Mouse (Mus musculus): ENCODE results near the gene Col19a1. TPM values are rescaled to one million over a fixed set of nuclear protein-coding genes. Genes with fewer than 3 reads are reported as not detected.
A peak's percentile ranks its signal among the peaks of the same experiment; 100 is the strongest.

Gene Col19a1
- polyA plus RNA-seq, 1 experiment from 2014 or later: 0.45 TPM

DNA sequence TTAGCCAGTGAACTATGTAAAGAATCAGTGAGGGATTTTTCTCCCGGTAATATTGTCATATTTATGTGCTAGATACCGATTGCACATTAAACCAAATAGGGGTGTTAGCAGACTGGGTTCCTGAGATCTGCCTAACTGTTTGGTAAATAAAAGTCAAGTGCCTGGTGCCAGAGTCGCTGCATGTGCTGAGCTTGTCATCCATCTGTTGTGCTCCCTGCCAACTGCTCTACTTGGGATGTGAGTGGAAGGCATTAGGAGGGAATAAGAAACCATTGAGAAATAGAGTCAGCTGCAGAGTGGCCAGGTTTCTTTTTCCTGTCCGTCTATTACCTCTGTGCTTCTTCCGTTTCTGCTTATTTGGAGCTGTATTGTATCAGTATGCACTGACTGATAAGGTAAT is 71.9 kb downstream of the Col19a1 start:
- no peak for DNase-seq (ENCODE audit: low spot score)
- Histone ChIP-seq H3K36me3 (replicated peaks; ENCODE audit: control insufficient read depth, insufficient read depth, low read depth, low read length) (no peaks in the 10 kb centered on the region), H3K4me3 (ENCODE audit: low read depth, low read length) (no peak overlapping the region), H3K4me2 (ENCODE audit: low read depth, low read length) (no peak overlapping the region), H3K27me3 (ENCODE audit: control insufficient read depth, insufficient read depth, low read length) (no peaks in the 10 kb centered on the region), H3K9me3 (replicated peaks; ENCODE audit: control insufficient read depth, low read length) (no peaks in the 10 kb centered on the region), H3K4me1 (ENCODE audit: control insufficient read depth, insufficient read depth, low read length) (no peaks in the 10 kb centered on the region), H3K27ac (replicated peaks; ENCODE audit: low read depth, low read length) (no peak overlapping the region), H3K9ac (replicated peaks; ENCODE audit: low read length) (no peak overlapping the region)
- ATAC-seq (replicated peaks; ENCODE audit: insufficient number of reproducible peaks, low FRiP score, low TSS enrichment, low read depth): no peak
- 88% methylated on average over 5 of the region's 5 CpGs for WGBS

DNA sequence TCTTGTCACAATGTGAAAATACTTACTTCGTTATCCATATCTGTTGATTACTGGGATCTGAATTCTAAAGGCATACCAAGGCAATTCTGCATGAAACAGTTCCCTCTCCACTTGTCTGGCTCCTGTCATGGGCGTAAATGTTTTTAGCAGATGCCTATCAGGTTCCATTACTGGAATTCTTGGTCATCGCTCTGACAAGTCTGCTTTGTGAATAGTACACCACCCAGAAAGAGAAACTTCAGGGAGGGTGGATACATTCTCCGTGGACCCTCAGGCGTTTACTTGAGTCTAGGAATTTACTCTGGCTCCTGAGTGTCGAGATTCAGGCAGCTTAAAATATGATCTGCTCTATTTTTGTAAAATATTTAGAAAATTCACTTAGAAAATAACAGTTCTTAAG is 75.7 kb downstream of the Col19a1 start:
- ATAC-seq (replicated peaks; ENCODE audit: insufficient number of reproducible peaks, low FRiP score, low TSS enrichment, low read depth): no peak
- no peak overlapping the region for H3K4me2 ChIP-seq (ENCODE audit: low read depth, low read length)
- H3K27me3 ChIP-seq (ENCODE audit: control insufficient read depth, insufficient read depth, low read length): no peaks in the 10 kb centered on the region
- H3K4me1 ChIP-seq (ENCODE audit: control insufficient read depth, insufficient read depth, low read length): no peaks in the 10 kb centered on the region
- no peaks in the 10 kb centered on the region for H3K36me3 ChIP-seq (replicated peaks; ENCODE audit: control insufficient read depth, insufficient read depth, low read depth, low read length)
- peak; percentile 52 for DNase-seq (ENCODE audit: low spot score)
- H3K9ac ChIP-seq (replicated peaks; ENCODE audit: low read length): no peak overlapping the region
- H3K27ac ChIP-seq (replicated peaks; ENCODE audit: low read depth, low read length): no peak overlapping the region
- H3K4me3 ChIP-seq (ENCODE audit: low read depth, low read length): no peak overlapping the region
- no peaks in the 10 kb centered on the region for H3K9me3 ChIP-seq (replicated peaks; ENCODE audit: control insufficient read depth, low read length)
- WGBS: 56% methylated on average over 6 of the region's 6 CpGs

DNA sequence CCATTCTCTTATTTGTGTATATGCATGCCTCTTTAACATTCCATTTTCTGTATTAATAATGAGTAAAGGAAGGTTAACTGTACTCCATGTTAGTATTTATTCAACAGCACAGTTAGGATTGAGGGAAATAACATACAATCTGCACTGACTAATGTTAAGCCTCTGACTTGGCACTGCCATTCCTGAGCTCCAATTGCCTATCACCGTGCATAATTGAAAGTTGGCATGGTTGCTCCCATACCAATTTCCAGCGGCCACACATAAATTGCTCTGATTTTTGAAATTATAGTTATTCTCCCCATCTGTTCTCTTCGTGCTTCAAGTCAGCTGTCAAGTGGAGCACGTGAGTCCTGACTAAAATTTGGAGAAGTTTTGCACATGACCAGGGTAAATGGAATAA is 91.9 kb downstream of the Col19a1 start:
- H3K4me3 ChIP-seq (ENCODE audit: low read depth, low read length): no peak overlapping the region
- ATAC-seq (replicated peaks; ENCODE audit: insufficient number of reproducible peaks, low FRiP score, low TSS enrichment, low read depth) (no peak), DNase-seq (ENCODE audit: low spot score) (no peak)
- H3K4me1 ChIP-seq (ENCODE audit: control insufficient read depth, insufficient read depth, low read length): no peaks in the 10 kb centered on the region
- WGBS: 93% methylated on average over 4 of the region's 4 CpGs
- no peak overlapping the region for H3K9ac ChIP-seq (replicated peaks; ENCODE audit: low read length)
- H3K4me2 ChIP-seq (ENCODE audit: low read depth, low read length): no peak overlapping the region
- no peaks in the 10 kb centered on the region for H3K9me3 ChIP-seq (replicated peaks; ENCODE audit: control insufficient read depth, low read length)
- H3K27me3 ChIP-seq (ENCODE audit: control insufficient read depth, insufficient read depth, low read length): no peaks in the 10 kb centered on the region
- no peaks in the 10 kb centered on the region for H3K36me3 ChIP-seq (replicated peaks; ENCODE audit: control insufficient read depth, insufficient read depth, low read depth, low read length)
- no peak overlapping the region for H3K27ac ChIP-seq (replicated peaks; ENCODE audit: low read depth, low read length)

DNA sequence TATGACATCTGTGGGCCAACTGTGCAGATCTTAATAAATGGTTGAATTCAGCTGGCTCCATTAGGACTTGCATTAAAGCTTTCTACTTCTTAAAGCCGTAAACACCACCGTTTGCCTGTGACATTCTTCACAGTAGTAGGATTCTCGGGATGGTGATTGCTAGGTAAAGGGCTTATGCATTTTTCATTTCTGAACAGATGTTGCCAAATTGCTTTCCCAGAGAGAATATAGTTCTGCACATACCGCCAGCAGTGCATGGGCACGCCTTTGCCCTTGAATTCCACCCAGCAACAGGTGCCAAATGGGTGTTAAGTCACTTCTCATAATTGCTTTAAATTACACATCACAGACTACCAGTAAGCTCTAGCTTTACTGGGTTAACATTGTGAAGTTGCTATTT is 103.1 kb downstream of the Col19a1 start:
- H3K4me3 ChIP-seq (ENCODE audit: low read depth, low read length): no peak overlapping the region
- H3K4me1 ChIP-seq (ENCODE audit: control insufficient read depth, insufficient read depth, low read length): no peaks in the 10 kb centered on the region
- no peak overlapping the region for H3K27ac ChIP-seq (replicated peaks; ENCODE audit: low read depth, low read length)
- H3K27me3 ChIP-seq (ENCODE audit: control insufficient read depth, insufficient read depth, low read length): no peaks in the 10 kb centered on the region
- ATAC-seq (replicated peaks; ENCODE audit: insufficient number of reproducible peaks, low FRiP score, low TSS enrichment, low read depth) (no peak), DNase-seq (ENCODE audit: low spot score) (no peak)
- no peak overlapping the region for H3K4me2 ChIP-seq (ENCODE audit: low read depth, low read length)
- H3K36me3 ChIP-seq (replicated peaks; ENCODE audit: control insufficient read depth, insufficient read depth, low read depth, low read length): no peaks in the 10 kb centered on the region
- WGBS: 78% methylated on average over 5 of the region's 5 CpGs
- no peak overlapping the region for H3K9ac ChIP-seq (replicated peaks; ENCODE audit: low read length)
- no peaks in the 10 kb centered on the region for H3K9me3 ChIP-seq (replicated peaks; ENCODE audit: control insufficient read depth, low read length)

DNA sequence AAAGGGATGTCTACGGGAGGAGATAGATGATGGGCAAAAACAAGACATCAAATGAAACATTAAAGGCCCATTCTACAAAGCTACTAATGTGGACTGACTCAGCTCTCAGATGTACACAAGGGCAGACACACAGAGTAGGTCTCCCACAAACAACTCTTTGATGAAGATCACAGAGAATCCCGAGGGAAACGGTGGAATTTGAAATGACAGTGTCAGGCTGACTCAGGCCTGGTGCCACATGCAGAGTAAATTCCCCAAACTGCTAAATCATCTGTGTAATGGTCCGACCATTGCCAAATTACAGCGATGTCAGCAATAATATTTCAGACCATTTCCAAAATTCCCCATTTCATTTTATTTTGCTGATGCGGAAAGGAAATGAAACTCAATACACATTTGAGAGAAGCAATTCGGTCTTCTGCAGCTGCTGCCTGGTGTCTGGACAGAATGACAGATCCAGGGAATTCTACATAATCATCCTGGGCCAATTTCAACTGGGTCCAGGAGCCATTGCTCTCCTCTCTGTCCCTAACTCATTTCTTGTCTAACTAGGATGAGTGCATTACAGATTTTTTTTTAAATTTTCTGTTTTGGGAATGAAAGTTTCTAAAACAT is 116.1 kb downstream of the Col19a1 start:
- DNase-seq (ENCODE audit: low spot score) (no peak), ATAC-seq (replicated peaks; ENCODE audit: insufficient number of reproducible peaks, low FRiP score, low TSS enrichment, low read depth) (no peak)
- no peaks in the 10 kb centered on the region for H3K36me3 ChIP-seq (replicated peaks; ENCODE audit: control insufficient read depth, insufficient read depth, low read depth, low read length)
- no peak overlapping the region for H3K27ac ChIP-seq (replicated peaks; ENCODE audit: low read depth, low read length)
- no peak overlapping the region for H3K9ac ChIP-seq (replicated peaks; ENCODE audit: low read length)
- 75% methylated on average over 7 of the region's 7 CpGs for WGBS
- no peaks in the 10 kb centered on the region for H3K4me1 ChIP-seq (ENCODE audit: control insufficient read depth, insufficient read depth, low read length)
- no peak overlapping the region for H3K4me2 ChIP-seq (ENCODE audit: low read depth, low read length)
- H3K4me3 ChIP-seq (ENCODE audit: low read depth, low read length): no peak overlapping the region
- H3K27me3 ChIP-seq (ENCODE audit: control insufficient read depth, insufficient read depth, low read length): no peaks in the 10 kb centered on the region
- H3K9me3 ChIP-seq (replicated peaks; ENCODE audit: control insufficient read depth, low read length): no peaks in the 10 kb centered on the region

DNA sequence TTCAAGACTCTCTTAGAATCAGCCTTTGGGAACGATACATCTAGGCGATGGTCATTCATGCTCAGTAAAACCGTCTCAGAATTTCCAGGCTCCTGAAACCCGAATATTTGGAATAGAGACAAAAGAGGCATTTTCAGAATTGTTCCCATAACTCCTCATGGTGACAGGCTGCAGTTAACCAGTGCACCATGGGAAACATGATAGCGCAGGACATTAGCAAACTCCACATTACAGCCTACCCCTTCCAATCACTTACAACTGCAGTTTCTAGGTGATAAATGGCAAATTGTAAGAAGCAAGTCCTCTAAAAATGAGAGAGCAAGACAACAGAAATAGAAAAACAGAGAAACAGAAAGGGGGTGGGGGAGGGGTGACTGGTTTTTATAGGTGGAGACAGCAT is 116.6 kb downstream of the Col19a1 start:
- Histone ChIP-seq H3K36me3 (replicated peaks; ENCODE audit: control insufficient read depth, insufficient read depth, low read depth, low read length) (no peaks in the 10 kb centered on the region), H3K9me3 (replicated peaks; ENCODE audit: control insufficient read depth, low read length) (no peaks in the 10 kb centered on the region), H3K27me3 (ENCODE audit: control insufficient read depth, insufficient read depth, low read length) (no peaks in the 10 kb centered on the region), H3K27ac (replicated peaks; ENCODE audit: low read depth, low read length) (no peak overlapping the region), H3K4me3 (ENCODE audit: low read depth, low read length) (no peak overlapping the region), H3K4me2 (ENCODE audit: low read depth, low read length) (no peak overlapping the region), H3K9ac (replicated peaks; ENCODE audit: low read length) (no peak overlapping the region), H3K4me1 (ENCODE audit: control insufficient read depth, insufficient read depth, low read length) (no peaks in the 10 kb centered on the region)
- 83% methylated on average over 5 of the region's 5 CpGs for WGBS
- DNase-seq (ENCODE audit: low spot score) (no peak), ATAC-seq (replicated peaks; ENCODE audit: insufficient number of reproducible peaks, low FRiP score, low TSS enrichment, low read depth) (no peak)

DNA sequence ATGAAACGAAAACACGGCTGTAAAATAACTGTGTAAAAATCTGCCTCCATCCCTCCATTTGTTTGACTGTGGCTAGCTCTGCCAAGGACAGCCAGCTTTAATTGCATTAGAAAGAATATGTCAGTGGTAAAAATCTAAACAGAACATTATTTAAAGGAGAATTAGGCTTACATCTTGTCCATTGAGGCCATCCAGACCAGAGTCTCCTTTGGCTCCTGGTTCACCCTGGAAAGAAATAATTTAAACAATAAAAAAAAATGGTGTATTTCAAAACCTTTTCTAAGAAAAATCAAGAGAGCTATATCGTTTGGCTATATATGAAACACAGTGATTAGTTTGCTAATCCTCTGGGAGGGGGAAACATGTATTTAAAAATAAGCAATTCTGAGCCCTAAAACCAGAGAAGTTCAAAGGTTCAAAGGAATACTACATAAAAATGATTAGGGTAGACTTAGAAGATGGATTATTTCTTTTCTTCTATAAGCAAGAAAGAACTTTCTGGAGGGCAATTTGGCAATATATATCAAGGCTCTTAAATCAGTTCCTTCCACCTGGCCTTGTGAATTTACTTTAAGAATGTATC is 125.9 kb downstream of the Col19a1 start:
- H3K4me2 ChIP-seq (ENCODE audit: low read depth, low read length): no peak overlapping the region
- H3K9me3 ChIP-seq (replicated peaks; ENCODE audit: control insufficient read depth, low read length): no peaks in the 10 kb centered on the region
- DNase-seq (ENCODE audit: low spot score) (no peak), ATAC-seq (replicated peaks; ENCODE audit: insufficient number of reproducible peaks, low FRiP score, low TSS enrichment, low read depth) (no peak)
- no peak overlapping the region for H3K27ac ChIP-seq (replicated peaks; ENCODE audit: low read depth, low read length)
- H3K9ac ChIP-seq (replicated peaks; ENCODE audit: low read length): no peak overlapping the region
- no peaks in the 10 kb centered on the region for H3K27me3 ChIP-seq (ENCODE audit: control insufficient read depth, insufficient read depth, low read length)
- H3K4me1 ChIP-seq (ENCODE audit: control insufficient read depth, insufficient read depth, low read length): no peaks in the 10 kb centered on the region
- no peak overlapping the region for H3K4me3 ChIP-seq (ENCODE audit: low read depth, low read length)
- no peaks in the 10 kb centered on the region for H3K36me3 ChIP-seq (replicated peaks; ENCODE audit: control insufficient read depth, insufficient read depth, low read depth, low read length)
- WGBS: 84% methylated on average over 3 of the region's 3 CpGs

DNA sequence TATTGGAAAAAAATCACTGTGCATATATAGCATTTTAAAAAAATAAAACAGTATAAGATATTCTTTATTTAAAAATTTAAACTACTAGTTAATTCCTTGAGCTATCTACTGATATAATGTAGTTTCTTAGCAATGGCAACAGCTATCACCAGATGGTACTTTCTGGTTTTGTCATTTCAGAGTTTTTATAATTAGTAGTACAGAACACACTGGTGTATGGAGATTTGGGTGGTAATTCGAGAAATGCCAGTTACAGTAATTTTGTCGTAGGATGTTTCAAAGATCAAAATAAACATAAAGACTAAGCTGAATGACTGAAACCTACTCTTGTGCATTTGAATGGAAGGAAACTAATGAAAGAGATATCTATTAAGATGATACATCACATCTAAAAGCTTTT is 129.3 kb downstream of the Col19a1 start:
- no peak overlapping the region for H3K9ac ChIP-seq (replicated peaks; ENCODE audit: low read length)
- WGBS: 70% methylated on average over 2 of the region's 2 CpGs
- no peaks in the 10 kb centered on the region for H3K4me1 ChIP-seq (ENCODE audit: control insufficient read depth, insufficient read depth, low read length)
- H3K36me3 ChIP-seq (replicated peaks; ENCODE audit: control insufficient read depth, insufficient read depth, low read depth, low read length): no peaks in the 10 kb centered on the region
- H3K4me2 ChIP-seq (ENCODE audit: low read depth, low read length): no peak overlapping the region
- no peaks in the 10 kb centered on the region for H3K9me3 ChIP-seq (replicated peaks; ENCODE audit: control insufficient read depth, low read length)
- no peak for ATAC-seq (replicated peaks; ENCODE audit: insufficient number of reproducible peaks, low FRiP score, low TSS enrichment, low read depth)
- no peak overlapping the region for H3K4me3 ChIP-seq (ENCODE audit: low read depth, low read length)
- no peak overlapping the region for H3K27ac ChIP-seq (replicated peaks; ENCODE audit: low read depth, low read length)
- DNase-seq (ENCODE audit: low spot score): no peak
- no peaks in the 10 kb centered on the region for H3K27me3 ChIP-seq (ENCODE audit: control insufficient read depth, insufficient read depth, low read length)

Measured in embryonic facial prominence, embryonic 11.5 days (tissue).